In the genomic region with DNA sequence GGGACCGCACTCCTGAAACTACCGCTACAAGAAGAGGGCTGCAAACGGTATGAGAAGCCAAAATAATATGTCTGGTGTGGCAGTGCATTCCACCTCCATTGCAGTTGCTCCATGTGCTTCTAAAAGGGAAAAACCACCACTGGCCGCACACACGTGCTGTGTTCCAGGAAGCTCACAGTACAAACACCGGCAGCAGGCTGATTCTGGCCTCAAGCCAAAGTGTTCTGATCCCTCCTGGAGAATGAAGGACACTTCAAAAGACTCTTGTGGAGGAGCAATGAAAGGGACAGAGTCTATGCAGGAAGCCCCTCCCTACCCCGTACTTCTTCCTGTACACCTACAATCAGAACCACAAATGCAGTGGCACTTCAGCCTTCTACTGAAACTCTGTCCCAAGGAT, we compare ENCODE assay signal across 10 mouse cellular contexts. TPM values are rescaled to one million over a fixed set of nuclear protein-coding genes. Genes with fewer than 3 reads are reported as not detected.
DNase-seq lines count a peak whose midpoint lies in the region; ATAC-seq lines count a peak whose summit lies in the region.
"Had no signal": no experiment of that assay in that cellular context is flagged by ENCODE, and none has a peak within 500 bp of the region (broad histone marks: within the 10 kb centered on the region; RNA-seq: fewer than 3 reads in every experiment).

No protein-coding gene starts in this region.

- H3K4me2 ChIP-seq in hindbrain, embryonic 13.5 days = no peak overlapping the region
- no peak overlapping the region for H3K4me2 ChIP-seq in intestine, embryonic 16.5 days (ENCODE audit: low read depth, low read length)
- H3K4me2 ChIP-seq in lung, embryonic 16.5 days (ENCODE audit: low read depth, low read length) = no peak overlapping the region
- H3K4me2 ChIP-seq: hindbrain, embryonic 14.5 days; limb, embryonic 12.5 days had no signal

- H3K9me3 ChIP-seq in hindbrain, embryonic 13.5 days = no peaks in the 10 kb centered on the region
- no peaks in the 10 kb centered on the region for H3K9me3 ChIP-seq in hindbrain, embryonic 10.5 days
- no peaks in the 10 kb centered on the region for H3K9me3 ChIP-seq in intestine, embryonic 16.5 days (ENCODE audit: control insufficient read depth, low read length)
- H3K9me3 ChIP-seq in lung, embryonic 16.5 days (ENCODE audit: control insufficient read depth, low read length) = no peaks in the 10 kb centered on the region
- H3K9me3 ChIP-seq: limb, embryonic 12.5 days had no signal

- no peak overlapping the region for H3K4me3 ChIP-seq in hindbrain, embryonic 13.5 days
- no peak overlapping the region for H3K4me3 ChIP-seq in hindbrain, embryonic 10.5 days
- no peak overlapping the region for H3K4me3 ChIP-seq in intestine, embryonic 16.5 days (ENCODE audit: low read length)
- no peak overlapping the region for H3K4me3 ChIP-seq in lung, embryonic 16.5 days (ENCODE audit: low read length)
- H3K4me3 ChIP-seq: limb, embryonic 12.5 days had no signal

- 0 out of 2 replicates have a peak, but pooled peaks have one; percentile 32 for ATAC-seq in hindbrain, embryonic 13.5 days (ENCODE audit: low FRiP score)
- peak; percentile 90 for ATAC-seq in intestine, embryonic 16.5 days
- ATAC-seq in lung, embryonic 16.5 days (ENCODE audit: low read depth) = peak; percentile 96
- ATAC-seq in frontal cortex, adult (ENCODE audit: low TSS enrichment) = no peak

- DNase-seq in hindbrain, embryonic 10.5 days (ENCODE audit: low spot score) = no peak
- peak; percentile 21 for DNase-seq in adrenal gland, postnatal 25 days
- no peak for DNase-seq in layer of hippocampus, postnatal 36 days
- DNase-seq in frontal cortex, adult 2 months (ENCODE audit: extremely low spot score in 1 of 2, low spot score in 1 of 2) = no peak

- H3K4me1 ChIP-seq in hindbrain, embryonic 13.5 days (replicated peaks) = no peaks in the 10 kb centered on the region
- H3K4me1 ChIP-seq in hindbrain, embryonic 10.5 days (replicated peaks) = 0 out of 2 replicates have a peak, but pooled peaks cover 2% of the 10 kb centered on the region
- no peaks in the 10 kb centered on the region for H3K4me1 ChIP-seq in intestine, embryonic 16.5 days (ENCODE audit: control insufficient read depth, insufficient read depth, low read length)
- peaks cover 8% of the 10 kb centered on the region; the same call in 1 of the 2 replicates for H3K4me1 ChIP-seq in lung, embryonic 16.5 days (replicated peaks; ENCODE audit: control insufficient read depth, insufficient read depth, low read length)
- H3K4me1 ChIP-seq: limb, embryonic 12.5 days had no signal

- no peak overlapping the region for H3K9ac ChIP-seq in hindbrain, embryonic 13.5 days
- H3K9ac ChIP-seq in intestine, embryonic 16.5 days (ENCODE audit: low read depth, low read length) = no peak overlapping the region
- H3K9ac ChIP-seq in lung, embryonic 16.5 days (ENCODE audit: low read length) = no peak overlapping the region
- H3K9ac ChIP-seq: hindbrain, embryonic 14.5 days; limb, embryonic 12.5 days had no signal

- H3K27ac ChIP-seq in hindbrain, embryonic 13.5 days = no peak overlapping the region
- no peak overlapping the region for H3K27ac ChIP-seq in hindbrain, embryonic 10.5 days
- no peak overlapping the region for H3K27ac ChIP-seq in intestine, embryonic 16.5 days (ENCODE audit: low read length)
- peak overlapping the region; percentile 59 for H3K27ac ChIP-seq in lung, embryonic 16.5 days (ENCODE audit: low read length)
- H3K27ac ChIP-seq: hindbrain, embryonic 14.5 days; limb, embryonic 12.5 days had no signal

- 75% methylated on average over 7 of the region's 7 CpGs for WGBS in hindbrain, embryonic 13.5 days
- WGBS in hindbrain, embryonic 10.5 days = 83% methylated on average over 7 of the region's 7 CpGs
- WGBS in intestine, embryonic 16.5 days = 55% methylated on average over 7 of the region's 7 CpGs
- 37% methylated on average over 7 of the region's 7 CpGs for WGBS in lung, embryonic 16.5 days

- no peaks in the 10 kb centered on the region for H3K36me3 ChIP-seq in hindbrain, embryonic 13.5 days
- H3K36me3 ChIP-seq in hindbrain, embryonic 10.5 days = no peaks in the 10 kb centered on the region
- H3K36me3 ChIP-seq in intestine, embryonic 16.5 days (ENCODE audit: control insufficient read depth, insufficient read depth, low read length) = no peaks in the 10 kb centered on the region
- H3K36me3 ChIP-seq in lung, embryonic 16.5 days (ENCODE audit: control insufficient read depth, insufficient read depth, low read length) = no peaks in the 10 kb centered on the region
- H3K36me3 ChIP-seq: limb, embryonic 12.5 days had no signal

- H3K27me3 ChIP-seq in hindbrain, embryonic 13.5 days = no peaks in the 10 kb centered on the region
- H3K27me3 ChIP-seq in hindbrain, embryonic 10.5 days (ENCODE audit: insufficient read depth, poor library complexity, severe bottlenecking) = no peaks in the 10 kb centered on the region
- no peaks in the 10 kb centered on the region for H3K27me3 ChIP-seq in intestine, embryonic 16.5 days (replicated peaks; ENCODE audit: control insufficient read depth, insufficient read depth, low read length)
- H3K27me3 ChIP-seq in lung, embryonic 16.5 days (ENCODE audit: control insufficient read depth, insufficient read depth, low read depth, low read length) = no peaks in the 10 kb centered on the region
- H3K27me3 ChIP-seq: limb, embryonic 12.5 days had no signal

RNA-seq across cellular contexts. Expression of a gene that starts 12.2 kb away (rescaled TPM):
- 35.1 and 35.2 TPM in 2 replicates for polyA plus RNA-seq in hindbrain, embryonic 13.5 days (2015; fragmentation: Nextera tagmentation; extraction: Ambion mirVana)
- polyA plus RNA-seq in hindbrain, embryonic 10.5 days (2016; fragmentation: Nextera tagmentation; extraction: Ambion mirVana) = 38.3 and 41.9 TPM in 2 replicates
- total RNA-seq in adrenal gland, postnatal 25 days (2021) = 85.6 and 86.7 TPM in 2 replicates
- 80.5 and 86.7 TPM in 2 replicates for polyA plus RNA-seq in intestine, embryonic 16.5 days (2015; fragmentation: Nextera tagmentation; extraction: Ambion mirVana)
- polyA plus RNA-seq in lung, embryonic 16.5 days (2015; fragmentation: Nextera tagmentation; extraction: Ambion mirVana) = 83.5 and 93.4 TPM in 2 replicates
- 1 to 10 TPM; 6.5 to 7.4 TPM for total RNA-seq in layer of hippocampus, postnatal 36 days (2021)
- polyA plus RNA-seq in frontal cortex, adult 2 months (2012; rRNA removed) = 13.3 and 14.9 TPM in 2 replicates
